Mouse (Mus musculus) CD8-positive naive resting alpha-beta T cell, adult 2 months (primary cell): ENCODE results near the gene Dcdc2b.
A peak's percentile ranks its signal among the peaks of the same experiment; 100 is the strongest.

Experiments
- DNase-seq, 2 experiments: peaks; one replicate each; pipeline ENCODE4 v3.0.0; 2022; ENCODE audit warnings: low read depth in 2 of 2, low spot score in 2 of 2

Dcdc2b gene

GRCm38 (mm10) chr4:129582251-129582650 lies 31.8 kb downstream of the Dcdc2b start:
- DNase-seq = no peak

GRCm38 (mm10) chr4:129580347-129580746 lies 33.7 kb downstream of the Dcdc2b start:
- no peak for DNase-seq

GRCm38 (mm10) chr4:129578466-129578865 lies 35.6 kb downstream of the Dcdc2b start, which contains the start of gene Fam167b:
Fam167b (minus strand) TSS chr4:129578549.
- DNase-seq = no peak

GRCm38 (mm10) chr4:129577688-129578087 lies 36.4 kb downstream of the Dcdc2b start:
- no peak for DNase-seq

- DNase-seq = peak; percentile 49 to 61
Measured at GRCm38 (mm10) chr4:129576863-129577491, 37.1 kb downstream of the Dcdc2b start.

- peak; percentile 82 to 91 for DNase-seq
Measured at GRCm38 (mm10) chr4:129575171-129575844, 38.7 kb downstream of the Dcdc2b start.

- peak; percentile 69 to 71 for DNase-seq
Measured at GRCm38 (mm10) chr4:129573430-129573829, 40.6 kb downstream of the Dcdc2b start, which contains the start of gene Lck. Lck (minus strand) TSS chr4:129573641.

GRCm38 (mm10) chr4:129573093-129573370 lies 41.0 kb downstream of the Dcdc2b start:
- DNase-seq = no peak

GRCm38 (mm10) chr4:129572236-129573092 lies 41.6 kb downstream of the Dcdc2b start:
- DNase-seq = no peak

- no peak for DNase-seq
Measured at GRCm38 (mm10) chr4:129571551-129572084, 42.4 kb downstream of the Dcdc2b start.

- DNase-seq = peak; percentile 42 to 52
Measured at GRCm38 (mm10) chr4:129570028-129570427, 44.0 kb downstream of the Dcdc2b start.

- no peak for DNase-seq
Measured at GRCm38 (mm10) chr4:129568366-129568765, 45.7 kb downstream of the Dcdc2b start.

GRCm38 (mm10) chr4:129565139-129565538 lies 48.9 kb downstream of the Dcdc2b start:
- DNase-seq = no peak

GRCm38 (mm10) chr4:129563718-129564117 lies 50.3 kb downstream of the Dcdc2b start:
- no peak for DNase-seq

- no peak for DNase-seq
Measured at GRCm38 (mm10) chr4:129561184-129561583, 52.9 kb downstream of the Dcdc2b start.
